Mouse (Mus musculus): Measurements from ENCODE around the gene Cacna1b. TPM values are rescaled to one million over a fixed set of nuclear protein-coding genes. Genes with fewer than 3 reads are reported as not detected.

Gene Cacna1b
- polyA plus RNA-seq, 1 experiment from 2014 or later, result 3.3 TPM

GRCm38 (mm10) chr2:24678110-24678509, 84.8 kb downstream of the Cacna1b start:
- Histone ChIP-seq H3K9me3 (no peaks in the 10 kb centered on the region), H3K4me1 (replicated peaks) (peaks cover 12% of the 10 kb centered on the region), H3K36me3 (no peaks in the 10 kb centered on the region; the same call in 1 of the 2 replicates), H3K27ac (no peak overlapping the region), H3K27me3 (ENCODE audit: insufficient read depth, poor library complexity, severe bottlenecking) (peaks cover 29% of the 10 kb centered on the region), H3K4me3 (no peak overlapping the region)
- WGBS, result 57% methylated on average over 4 of the region's 4 CpGs
- no peak for DNase-seq (ENCODE audit: low spot score)

- no peak for DNase-seq (ENCODE audit: low spot score)
- 94% methylated on average over 3 of the region's 3 CpGs for whole genome bisulfite sequencing
- Histone ChIP-seq H3K27me3 (ENCODE audit: insufficient read depth, poor library complexity, severe bottlenecking) (peaks cover 29% of the 10 kb centered on the region), H3K27ac (no peak overlapping the region), H3K4me3 (no peak overlapping the region), H3K36me3 (no peaks in the 10 kb centered on the region; the same call in 1 of the 2 replicates), H3K9me3 (no peaks in the 10 kb centered on the region), H3K4me1 (replicated peaks) (peaks cover 12% of the 10 kb centered on the region)
Observed at GRCm38 (mm10) chr2:24677629-24678028, 85.3 kb downstream of the Cacna1b start.

- H3K4me1 ChIP-seq (replicated peaks), result peaks cover 10% of the 10 kb centered on the region
- no peaks in the 10 kb centered on the region for H3K9me3 ChIP-seq
- H3K27ac ChIP-seq, result no peak overlapping the region
- H3K4me3 ChIP-seq, result no peak overlapping the region
- H3K27me3 ChIP-seq (ENCODE audit: insufficient read depth, poor library complexity, severe bottlenecking), result peaks cover 16% of the 10 kb centered on the region
- no peaks in the 10 kb centered on the region for H3K36me3 ChIP-seq
- 88% methylated on average over 6 of the region's 6 CpGs for WGBS
- no peak for DNase-seq (ENCODE audit: low spot score)
Observed at GRCm38 (mm10) chr2:24674432-24675006, 88.4 kb downstream of the Cacna1b start.

GRCm38 (mm10) chr2:24668598-24668997, 94.4 kb downstream of the Cacna1b start:
- no peak for DNase-seq (ENCODE audit: low spot score)
- Histone ChIP-seq H3K27me3 (ENCODE audit: insufficient read depth, poor library complexity, severe bottlenecking) (no peaks in the 10 kb centered on the region), H3K27ac (no peak overlapping the region), H3K9me3 (no peaks in the 10 kb centered on the region), H3K4me1 (replicated peaks) (peaks cover 15% of the 10 kb centered on the region), H3K36me3 (no peaks in the 10 kb centered on the region), H3K4me3 (no peak overlapping the region)
- WGBS, result 91% methylated on average over 5 of the region's 5 CpGs

- H3K4me1 ChIP-seq (replicated peaks), result peaks cover 15% of the 10 kb centered on the region
- H3K4me3 ChIP-seq, result peak overlapping the region; percentile 23; the same call in 1 of the 2 replicates
- WGBS, result 20% methylated on average over 9 of the region's 9 CpGs
- DNase-seq (ENCODE audit: low spot score), result peak; percentile 62
- no peaks in the 10 kb centered on the region for H3K9me3 ChIP-seq
- H3K27ac ChIP-seq, result peak overlapping the region; percentile 66
- H3K27me3 ChIP-seq (ENCODE audit: insufficient read depth, poor library complexity, severe bottlenecking), result no peaks in the 10 kb centered on the region
- H3K36me3 ChIP-seq, result no peaks in the 10 kb centered on the region
Observed at GRCm38 (mm10) chr2:24664678-24665257, 98.2 kb downstream of the Cacna1b start.

GRCm38 (mm10) chr2:24659150-24659775, 103.7 kb downstream of the Cacna1b start:
- Histone ChIP-seq H3K27ac (no peak overlapping the region), H3K4me3 (no peak overlapping the region), H3K9me3 (no peaks in the 10 kb centered on the region), H3K36me3 (no peaks in the 10 kb centered on the region), H3K27me3 (ENCODE audit: insufficient read depth, poor library complexity, severe bottlenecking) (no peaks in the 10 kb centered on the region), H3K4me1 (replicated peaks) (peaks cover 9% of the 10 kb centered on the region)
- 86% methylated on average over 6 of the region's 6 CpGs for WGBS
- no peak for DNase-seq (ENCODE audit: low spot score)

GRCm38 (mm10) chr2:24648503-24648902, 114.4 kb downstream of the Cacna1b start:
- Histone ChIP-seq H3K27me3 (ENCODE audit: insufficient read depth, poor library complexity, severe bottlenecking) (no peaks in the 10 kb centered on the region), H3K27ac (no peak overlapping the region), H3K4me3 (no peak overlapping the region), H3K4me1 (replicated peaks) (no peaks in the 10 kb centered on the region), H3K9me3 (no peaks in the 10 kb centered on the region), H3K36me3 (peaks cover 14% of the 10 kb centered on the region)
- 77% methylated on average over 6 of the region's 6 CpGs for WGBS
- DNase-seq (ENCODE audit: low spot score), result peak; percentile 20

GRCm38 (mm10) chr2:24646452-24647146, 116.4 kb downstream of the Cacna1b start:
- no peaks in the 10 kb centered on the region for H3K27me3 ChIP-seq (ENCODE audit: insufficient read depth, poor library complexity, severe bottlenecking)
- WGBS, result 94% methylated on average over 5 of the region's 5 CpGs
- H3K4me3 ChIP-seq, result no peak overlapping the region
- H3K9me3 ChIP-seq, result no peaks in the 10 kb centered on the region
- H3K36me3 ChIP-seq, result peaks cover 14% of the 10 kb centered on the region
- no peak for DNase-seq (ENCODE audit: low spot score)
- H3K4me1 ChIP-seq (replicated peaks), result no peaks in the 10 kb centered on the region
- no peak overlapping the region for H3K27ac ChIP-seq

GRCm38 (mm10) chr2:24642834-24643233, 120.1 kb downstream of the Cacna1b start:
- no peak for DNase-seq (ENCODE audit: low spot score)
- H3K4me1 ChIP-seq (replicated peaks), result peaks cover 17% of the 10 kb centered on the region
- peaks cover 4% of the 10 kb centered on the region; the same call in 1 of the 2 replicates for H3K36me3 ChIP-seq
- no peak overlapping the region for H3K4me3 ChIP-seq
- no peaks in the 10 kb centered on the region for H3K9me3 ChIP-seq
- no peak overlapping the region for H3K27ac ChIP-seq
- WGBS, result 89% methylated on average over 7 of the region's 7 CpGs
- H3K27me3 ChIP-seq (ENCODE audit: insufficient read depth, poor library complexity, severe bottlenecking), result no peaks in the 10 kb centered on the region

GRCm38 (mm10) chr2:24638102-24638954, 124.6 kb downstream of the Cacna1b start:
- Histone ChIP-seq H3K9me3 (no peaks in the 10 kb centered on the region), H3K27me3 (ENCODE audit: insufficient read depth, poor library complexity, severe bottlenecking) (no peaks in the 10 kb centered on the region), H3K27ac (peak overlapping the region; percentile 62), H3K4me1 (replicated peaks) (peaks cover 24% of the 10 kb centered on the region), H3K4me3 (no peak overlapping the region), H3K36me3 (peaks cover 15% of the 10 kb centered on the region; the same call in 1 of the 2 replicates)
- DNase-seq (ENCODE audit: low spot score), result peak; percentile 12
- WGBS, result 70% methylated on average over 14 of the region's 14 CpGs

- Histone ChIP-seq H3K4me1 (replicated peaks) (peaks cover 14% of the 10 kb centered on the region), H3K27me3 (ENCODE audit: insufficient read depth, poor library complexity, severe bottlenecking) (no peaks in the 10 kb centered on the region), H3K27ac (no peak overlapping the region), H3K36me3 (peaks cover 11% of the 10 kb centered on the region; the same call in 1 of the 2 replicates), H3K4me3 (no peak overlapping the region), H3K9me3 (no peaks in the 10 kb centered on the region)
- DNase-seq (ENCODE audit: low spot score), result no peak
- WGBS, result 93% methylated on average over 6 of the region's 6 CpGs
Observed at GRCm38 (mm10) chr2:24633645-24634044, 129.3 kb downstream of the Cacna1b start.

- 85% methylated on average over 4 of the region's 4 CpGs for WGBS
- no peak for DNase-seq (ENCODE audit: low spot score)
- Histone ChIP-seq H3K4me1 (replicated peaks) (no peaks in the 10 kb centered on the region), H3K9me3 (no peaks in the 10 kb centered on the region), H3K27me3 (ENCODE audit: insufficient read depth, poor library complexity, severe bottlenecking) (no peaks in the 10 kb centered on the region), H3K4me3 (no peak overlapping the region), H3K27ac (no peak overlapping the region), H3K36me3 (peaks cover 16% of the 10 kb centered on the region; the same call in 1 of the 2 replicates)
Observed at GRCm38 (mm10) chr2:24617141-24617540, 145.8 kb downstream of the Cacna1b start.
